Mouse (Mus musculus): ENCODE data around the gene Stard5. TPM values are rescaled to one million over a fixed set of nuclear protein-coding genes. Genes with fewer than 3 reads are reported as not detected.

Gene Stard5
- polyA plus RNA-seq, 1 experiment: 48.8 TPM

DNA sequence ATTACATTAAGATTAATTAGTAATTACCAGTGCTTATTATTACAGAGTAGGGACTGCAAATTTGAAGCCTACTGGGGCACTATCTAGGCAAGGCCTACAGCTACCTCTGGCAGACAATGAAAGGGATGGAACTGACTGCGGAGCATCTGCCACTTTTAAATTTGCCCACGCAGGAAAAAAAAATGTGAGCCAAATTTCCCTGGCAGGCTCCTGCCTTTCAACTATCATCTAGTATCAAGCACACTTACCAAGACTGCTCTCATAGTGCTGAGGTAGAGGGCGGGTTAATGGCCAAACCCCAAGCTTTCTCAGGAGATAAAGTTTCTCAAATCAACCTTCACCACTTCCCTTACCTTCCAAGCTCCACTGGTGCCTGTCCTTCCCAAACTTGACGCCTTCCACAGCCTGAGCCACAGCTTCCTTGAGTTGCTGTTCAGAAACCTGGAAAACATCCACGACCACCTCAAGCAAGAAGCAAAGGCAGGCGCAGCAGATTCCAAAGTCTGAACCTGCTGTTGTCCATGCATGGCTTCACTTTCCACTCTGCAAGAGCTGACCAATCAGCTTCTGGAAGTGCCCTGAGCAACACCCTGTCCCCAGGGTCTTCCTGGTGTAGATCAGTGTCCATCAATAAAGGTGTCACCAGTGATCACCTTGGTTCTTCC, 31.1 kb downstream of the Stard5 start:
- DNase-seq (ENCODE audit: low spot score): no peak

DNA sequence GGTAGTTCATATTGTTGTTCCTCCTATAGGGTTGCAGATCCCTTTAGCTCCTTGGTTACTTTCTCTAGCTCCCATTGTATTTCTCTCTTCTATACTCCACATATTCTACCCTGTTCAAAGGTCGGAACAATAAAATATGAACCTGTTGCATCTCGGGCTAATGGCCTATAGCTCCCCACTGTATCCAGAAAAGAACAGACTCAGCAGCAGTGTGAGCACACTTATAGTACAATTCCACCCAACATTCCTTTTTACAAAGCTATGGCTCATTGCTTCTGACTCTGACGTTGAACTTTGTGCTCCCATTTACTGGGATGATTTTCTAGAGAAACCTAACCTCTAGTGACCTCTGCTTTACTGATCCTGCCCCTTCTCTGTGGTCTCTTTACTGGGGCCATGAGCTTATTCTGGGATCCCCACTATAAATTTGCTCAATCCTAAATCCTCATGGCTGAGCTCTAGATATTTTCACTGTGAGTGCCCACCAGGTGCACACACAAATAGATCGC, 34.4 kb downstream of the Stard5 start:
- DNase-seq (ENCODE audit: low spot score): no peak

DNA sequence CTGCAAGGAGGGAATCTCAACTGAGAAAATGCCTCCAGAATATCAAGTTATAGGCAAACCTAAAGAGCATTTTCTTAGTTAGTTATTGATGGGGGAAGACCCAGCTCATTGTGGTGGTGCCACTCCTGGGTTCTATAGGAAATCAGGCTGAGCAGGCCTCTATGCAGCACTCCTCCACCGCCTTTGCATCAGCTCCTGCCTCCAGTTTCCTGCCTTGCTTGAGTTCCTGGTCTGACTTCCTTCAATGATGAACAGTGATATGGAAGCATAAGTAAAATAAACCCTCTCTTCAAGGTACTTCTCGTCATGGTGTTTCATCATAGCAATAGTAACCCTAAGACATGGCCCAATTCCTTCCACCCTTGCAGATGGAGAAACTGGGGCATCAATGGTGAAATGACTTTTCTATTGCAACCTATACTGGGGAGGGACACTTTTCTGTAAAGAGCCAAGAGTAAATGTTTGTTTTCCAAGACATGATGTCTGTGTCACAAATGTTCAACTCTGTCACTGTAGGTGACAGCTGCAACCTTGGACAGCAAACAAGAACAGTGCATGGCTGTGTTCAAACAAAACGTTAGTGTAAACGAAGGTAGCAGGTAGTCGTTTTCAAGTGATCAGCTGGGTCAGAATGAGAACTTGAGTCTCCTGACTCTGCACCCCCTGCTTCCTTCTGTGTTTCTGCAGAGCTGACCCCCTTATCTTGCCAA, 36.3 kb downstream of the Stard5 start:
- no peak for DNase-seq (ENCODE audit: low spot score)

DNA sequence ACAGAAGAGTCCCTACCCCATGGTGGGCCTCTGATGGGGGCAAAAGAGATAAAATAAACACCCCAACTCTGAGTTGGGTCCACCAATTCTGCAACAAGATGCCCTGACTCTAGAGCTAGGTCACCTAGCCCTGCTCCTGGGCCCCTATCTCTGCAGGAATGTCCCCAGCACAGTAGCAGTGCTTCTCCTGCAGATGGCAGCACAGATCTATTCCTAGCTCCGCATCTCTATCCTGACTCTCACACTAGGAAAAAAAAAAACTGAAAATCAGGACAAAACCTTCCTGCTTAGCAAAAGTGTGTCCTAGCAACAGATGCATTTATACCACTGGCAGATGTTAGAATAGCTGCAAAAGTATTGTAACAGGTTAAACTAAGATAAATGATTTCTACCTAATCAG, 37.0 kb downstream of the Stard5 start:
- no peak for DNase-seq (ENCODE audit: low spot score)

DNA sequence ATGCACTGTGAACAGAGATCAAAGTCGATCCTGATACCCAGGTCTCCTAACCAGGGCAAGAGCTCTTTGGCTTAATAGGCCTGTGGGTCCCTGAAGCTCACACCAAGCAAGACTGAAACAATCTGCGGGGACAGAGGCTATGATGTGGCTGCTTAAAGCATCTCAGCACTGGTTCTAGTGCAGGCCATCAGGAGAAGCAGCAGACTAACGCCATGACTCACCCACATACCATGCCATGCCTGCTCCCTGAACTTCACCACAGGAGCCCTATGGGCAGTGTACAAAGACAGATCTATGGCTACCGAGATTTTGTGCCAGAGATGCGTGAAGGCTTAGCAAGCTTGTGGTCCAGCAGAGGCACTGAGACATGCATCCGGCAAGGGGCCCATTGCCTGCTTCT, 39.8 kb downstream of the Stard5 start:
- no peak for DNase-seq (ENCODE audit: low spot score)

DNA sequence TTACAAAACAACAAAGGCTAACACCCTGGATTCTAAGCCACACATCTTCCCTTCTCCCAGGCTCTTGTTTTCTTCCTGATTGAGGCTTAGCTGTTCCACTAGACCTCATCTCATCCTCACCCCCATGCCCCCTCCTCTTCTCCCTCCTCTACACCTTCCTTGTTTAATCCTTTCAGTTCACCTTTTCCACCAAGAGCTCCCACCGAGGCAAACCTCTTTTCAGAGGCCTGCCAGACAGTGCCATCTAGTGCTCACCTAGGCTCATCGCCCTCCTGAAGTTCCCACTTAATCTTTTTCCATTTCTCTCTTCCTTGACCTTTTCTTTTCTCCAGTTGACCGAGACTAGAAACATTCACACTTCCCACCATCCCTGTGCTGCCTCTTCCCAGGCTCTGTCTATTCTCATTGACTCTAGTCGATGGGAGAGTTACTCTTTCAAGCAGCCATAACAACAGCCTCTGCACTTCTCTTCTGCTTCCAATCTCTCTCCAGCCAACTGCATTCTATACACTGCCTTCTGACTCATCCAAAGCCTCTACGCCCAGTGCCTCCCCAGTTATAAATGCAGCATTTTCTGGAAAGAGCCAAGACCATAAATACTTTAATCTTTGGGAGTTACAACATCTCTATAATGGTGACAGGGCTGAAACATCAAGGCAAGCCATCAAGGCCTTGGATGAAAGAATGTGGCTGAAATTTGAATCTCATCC, 43.9 kb downstream of the Stard5 start:
- no peak for DNase-seq (ENCODE audit: low spot score)

DNA sequence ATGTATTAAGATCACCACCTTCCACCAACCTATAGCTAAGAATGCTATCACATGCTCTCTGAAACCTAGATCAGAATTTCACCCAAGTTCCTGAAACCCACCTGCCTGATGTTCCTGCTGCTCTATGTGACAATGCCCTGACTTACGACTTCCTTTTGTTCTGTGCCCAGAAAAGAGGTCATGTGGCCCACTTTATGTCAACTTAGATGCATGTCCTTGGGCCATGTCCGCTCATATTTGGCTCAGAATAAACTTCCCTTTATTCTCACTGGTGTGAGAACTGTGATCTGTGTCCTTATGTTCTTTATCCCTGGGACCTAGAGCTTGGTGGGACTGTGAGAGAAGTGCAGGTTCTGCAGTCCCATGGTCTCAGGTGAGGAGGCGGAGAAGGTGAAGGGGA, 45.5 kb downstream of the Stard5 start:
- no peak for DNase-seq (ENCODE audit: low spot score)

DNA sequence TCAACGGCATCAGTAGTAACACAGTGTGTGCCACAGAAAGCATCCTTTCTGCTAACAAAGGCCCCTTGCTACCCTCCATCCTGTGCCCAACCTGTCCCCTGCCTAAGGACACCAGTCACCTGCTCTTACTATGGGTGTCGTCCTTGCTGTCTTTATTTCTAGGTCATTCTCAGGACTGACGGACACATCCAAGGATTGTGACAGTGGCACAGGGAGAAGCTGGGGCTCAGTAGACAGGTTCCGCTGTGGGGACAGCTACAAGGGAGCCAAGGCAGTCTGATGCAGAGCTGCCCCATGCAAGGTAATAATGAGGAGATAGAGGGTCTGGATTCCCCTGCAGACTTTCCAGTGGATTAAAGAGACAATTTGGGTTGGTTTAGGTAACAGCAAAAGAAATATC, 46.7 kb downstream of the Stard5 start:
- no peak for DNase-seq (ENCODE audit: low spot score)

DNA sequence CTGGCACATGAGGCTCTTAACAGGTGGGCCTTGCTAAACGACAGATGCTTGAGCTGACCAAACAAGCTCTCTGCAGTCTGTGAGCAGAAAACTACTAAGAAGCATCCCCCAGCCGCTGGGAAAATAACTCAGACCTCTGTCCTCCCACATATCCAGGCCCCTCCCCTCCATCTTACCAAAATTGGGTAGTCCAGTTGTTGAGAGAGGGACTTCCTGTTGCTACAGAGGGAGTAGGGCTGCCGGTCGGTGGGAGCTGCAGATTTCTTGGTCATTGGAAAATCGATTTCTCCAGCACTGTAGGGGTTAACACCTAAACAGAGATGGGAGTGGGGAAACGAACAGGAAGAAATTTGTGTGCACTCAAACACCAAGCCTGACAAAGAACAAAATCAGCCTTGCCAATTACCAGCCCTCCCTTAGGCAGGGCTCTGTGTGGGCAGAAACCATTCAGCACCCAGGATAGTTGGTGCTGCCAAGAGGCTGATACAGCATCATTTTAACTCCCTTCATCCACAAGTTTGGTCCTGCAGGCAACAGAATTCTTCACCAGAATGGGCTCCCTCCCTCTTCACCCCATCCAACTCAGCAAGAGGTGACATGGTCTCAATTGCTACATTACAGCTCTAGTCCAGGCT, 51.0 kb downstream of the Stard5 start:
- no peak for DNase-seq (ENCODE audit: low spot score)

DNA sequence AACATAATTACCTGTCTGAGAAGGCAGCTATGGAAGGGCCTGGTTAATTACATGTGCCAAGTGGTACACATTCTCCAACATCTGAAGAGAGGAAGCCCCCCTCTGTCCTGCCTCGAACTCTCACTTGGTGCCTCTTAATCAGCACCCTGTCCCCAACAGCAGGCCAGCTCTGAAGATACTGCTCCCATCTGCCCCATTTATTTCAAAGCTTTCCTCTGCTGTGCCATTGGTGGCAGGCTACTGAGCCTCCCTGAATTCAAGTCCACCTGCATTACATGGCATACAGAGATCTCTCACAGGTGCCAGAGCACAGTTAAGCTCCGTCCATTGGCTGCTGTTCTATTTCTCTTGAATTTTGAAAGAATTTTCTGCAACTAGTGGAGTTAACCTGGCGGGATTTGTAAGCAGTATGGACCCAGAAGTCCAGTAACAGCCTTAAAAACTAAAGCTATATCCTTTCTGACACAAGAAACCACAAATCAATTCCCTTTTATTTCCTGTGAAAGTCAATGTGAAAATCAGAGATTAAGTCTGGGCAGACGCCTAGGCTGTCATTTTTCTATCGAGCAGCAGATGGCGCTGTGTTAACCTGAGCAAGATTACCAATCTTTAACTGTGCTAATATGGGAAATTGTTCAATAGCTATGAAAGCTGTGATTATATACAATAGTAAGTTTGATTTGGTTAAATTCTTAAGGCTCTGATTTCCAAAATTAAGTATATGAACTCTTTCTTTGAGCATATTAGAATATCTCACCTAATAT, 63.9 kb downstream of the Stard5 start:
- DNase-seq (ENCODE audit: low spot score): no peak

DNA sequence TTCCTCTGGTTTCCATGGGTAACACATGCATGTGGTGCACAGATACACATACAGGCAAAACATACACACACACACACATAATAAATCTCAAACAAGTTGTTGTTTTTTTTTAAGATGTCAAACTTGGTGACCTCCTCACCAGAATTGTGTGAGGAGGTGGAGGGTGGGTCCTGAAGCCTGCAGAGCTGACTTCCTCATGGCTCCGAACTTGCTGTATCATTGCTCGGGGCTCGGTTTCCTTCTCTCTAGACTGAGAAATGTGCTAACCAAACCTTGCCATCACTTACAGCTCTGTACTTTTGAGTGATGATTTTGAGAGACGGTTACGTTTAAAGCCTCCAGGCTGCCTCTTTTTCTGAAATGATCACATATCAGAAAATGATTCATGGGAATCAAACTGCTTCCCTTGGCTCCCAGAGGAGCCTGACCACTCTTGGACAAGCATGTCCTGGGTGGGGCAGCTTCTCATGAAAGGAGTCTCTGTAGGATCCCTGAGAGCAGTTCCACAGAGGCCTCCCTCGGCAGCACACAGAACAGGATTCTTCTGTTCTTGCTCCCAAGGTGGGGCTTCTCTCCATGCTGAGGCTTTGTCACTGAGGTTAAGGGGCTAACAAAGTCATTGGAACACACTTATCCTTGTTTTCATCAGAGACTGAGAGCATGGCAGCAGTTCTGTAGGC, 67.4 kb downstream of the Stard5 start:
- no peak for DNase-seq (ENCODE audit: low spot score)

Other genes starting within 250 kb of the Stard5 start
- gene Tmc3, start 47.0 kb upstream of the Stard5 start, polyA plus RNA-seq (2012; rRNA removed): 0.12 TPM in 2 replicates
- 6.1 and 7.9 TPM in 2 replicates for gene Il16, start 113.8 kb downstream of the Stard5 start, polyA plus RNA-seq (2012; rRNA removed)
- 0.10 TPM in 1 of 2 replicates, not detected in the other for gene Cfap161, start 162.9 kb downstream of the Stard5 start, polyA plus RNA-seq (2012; rRNA removed)